Mouse (Mus musculus): ENCODE data around the gene Kcnj14.

Gene Kcnj14

GRCm38 (mm10) chr7:45797661-45798510 is 26.7 kb downstream of the Kcnj14 start:
- DNase-seq (ENCODE audit: low spot score in 2 of 2) = no peak

- no peak for DNase-seq (ENCODE audit: low spot score in 2 of 2)
Measured at GRCm38 (mm10) chr7:45796950-45797349, 27.6 kb downstream of the Kcnj14 start.

- DNase-seq (ENCODE audit: low spot score in 2 of 2) = no peak
Measured at GRCm38 (mm10) chr7:45794971-45795370, 29.6 kb downstream of the Kcnj14 start.

GRCm38 (mm10) chr7:45793969-45794585 is 30.5 kb downstream of the Kcnj14 start:
- DNase-seq (ENCODE audit: low spot score in 2 of 2) = no peak

- DNase-seq (ENCODE audit: low spot score in 2 of 2) = no peak
Measured at GRCm38 (mm10) chr7:45793240-45793639, 31.3 kb downstream of the Kcnj14 start.

GRCm38 (mm10) chr7:45791756-45792490 is 32.7 kb downstream of the Kcnj14 start:
- no peak for DNase-seq (ENCODE audit: low spot score in 2 of 2)

- no peak for DNase-seq (ENCODE audit: low spot score in 2 of 2)
Measured at GRCm38 (mm10) chr7:45790721-45791120, 33.9 kb downstream of the Kcnj14 start.

GRCm38 (mm10) chr7:45787642-45788041 is 36.9 kb downstream of the Kcnj14 start:
- no peak for DNase-seq (ENCODE audit: low spot score in 2 of 2)

- no peak for DNase-seq (ENCODE audit: low spot score in 2 of 2)
Measured at GRCm38 (mm10) chr7:45786661-45787413, 37.7 kb downstream of the Kcnj14 start.

GRCm38 (mm10) chr7:45786136-45786578 is 38.4 kb downstream of the Kcnj14 start:
- no peak for DNase-seq (ENCODE audit: low spot score in 2 of 2)

- DNase-seq (ENCODE audit: low spot score in 2 of 2) = no peak
Measured at GRCm38 (mm10) chr7:45785388-45786135, 39.0 kb downstream of the Kcnj14 start.

- no peak for DNase-seq (ENCODE audit: low spot score in 2 of 2)
Measured at GRCm38 (mm10) chr7:45784524-45785372, 39.8 kb downstream of the Kcnj14 start, which contains the start of gene Sult2b1. Sult2b1 (minus strand) TSS chr7:45784669.

GRCm38 (mm10) chr7:45783511-45784091 is 41.0 kb downstream of the Kcnj14 start, which contains the start of gene Lmtk3:
Lmtk3 (plus strand) TSS chr7:45783738.
- DNase-seq (ENCODE audit: low spot score in 2 of 2) = peak; percentile 66 to 67

- no peak for DNase-seq (ENCODE audit: low spot score in 2 of 2)
Measured at GRCm38 (mm10) chr7:45782271-45782670, 42.3 kb downstream of the Kcnj14 start.

- peak; percentile 90 to 94 for DNase-seq (ENCODE audit: low spot score in 2 of 2)
Measured at GRCm38 (mm10) chr7:45779081-45779641, 45.4 kb downstream of the Kcnj14 start.

- DNase-seq (ENCODE audit: low spot score in 2 of 2) = no peak
Measured at GRCm38 (mm10) chr7:45775237-45775636, 49.3 kb downstream of the Kcnj14 start.

- peak; percentile 76 to 91 for DNase-seq (ENCODE audit: low spot score in 2 of 2)
Measured at GRCm38 (mm10) chr7:45771101-45771500, 53.5 kb downstream of the Kcnj14 start.

GRCm38 (mm10) chr7:45770427-45771082 is 54.0 kb downstream of the Kcnj14 start:
- DNase-seq (ENCODE audit: low spot score in 2 of 2) = no peak

GRCm38 (mm10) chr7:45767500-45767899 is 57.1 kb downstream of the Kcnj14 start:
- no peak for DNase-seq (ENCODE audit: low spot score in 2 of 2)
